8 mouse cellular contexts compared by ENCODE assay signal in genomic region chr14:72602521-72603193, GRCm38 (mm10).
DNase-seq lines count a peak whose midpoint lies in the region; ATAC-seq lines count a peak whose summit lies in the region.

No protein-coding gene starts in this region.

- WGBS in embryonic facial prominence, embryonic 12.5 days = 2% methylated on average over 20 of the region's 20 CpGs
- WGBS in midbrain, embryonic 11.5 days = 4% methylated on average over 20 of the region's 20 CpGs

- no peaks in the 10 kb centered on the region for H3K27me3 ChIP-seq in embryonic facial prominence, embryonic 12.5 days
- no peaks in the 10 kb centered on the region for H3K27me3 ChIP-seq in midbrain, embryonic 11.5 days (ENCODE audit: control insufficient read depth, insufficient read depth, low read length)

- H3K4me1 ChIP-seq in embryonic facial prominence, embryonic 12.5 days = peaks cover 16% of the 10 kb centered on the region
- peaks cover 11% of the 10 kb centered on the region for H3K4me1 ChIP-seq in midbrain, embryonic 11.5 days (ENCODE audit: control insufficient read depth, insufficient read depth, low read length)

- peak overlapping the region; percentile 51 for H3K4me3 ChIP-seq in embryonic facial prominence, embryonic 12.5 days
- peak overlapping the region; percentile 41 for H3K4me3 ChIP-seq in midbrain, embryonic 11.5 days (ENCODE audit: low read depth, low read length)

- ATAC-seq in embryonic facial prominence, embryonic 12.5 days (ENCODE audit: insufficient number of reproducible peaks, insufficient read depth, low FRiP score, low TSS enrichment) = peak; percentile 75
- peak; percentile 96 for ATAC-seq in midbrain, embryonic 11.5 days (ENCODE audit: low FRiP score)

- peak overlapping the region; percentile 76 for H3K4me2 ChIP-seq in embryonic facial prominence, embryonic 12.5 days (replicated peaks)
- peak overlapping the region; percentile 61 for H3K4me2 ChIP-seq in midbrain, embryonic 11.5 days

- peak overlapping the region; percentile 56 for H3K9ac ChIP-seq in embryonic facial prominence, embryonic 12.5 days
- H3K9ac ChIP-seq in midbrain, embryonic 11.5 days (ENCODE audit: low read length) = peak overlapping the region; percentile 69

- peak; percentile 92 for DNase-seq in adrenal gland, postnatal 36 days
- DNase-seq in heart, adult 11 months = peak; percentile 99
- DNase-seq in kidney, adult 11 months = peak; percentile 88
- DNase-seq in left cerebral cortex, postnatal 4 days = peak; percentile 91
- peak; percentile 97 for DNase-seq in midbrain, embryonic 11.5 days (ENCODE audit: low spot score, missing footprints)
- DNase-seq in right cerebral cortex, postnatal 4 days = peak; percentile 83
- DNase-seq in yolk sac, embryonic 10.5 days (ENCODE audit: low spot score) = peak; percentile 89

- intact Hi-C loops in left cerebral cortex, postnatal 4 days (cut with DNase I) = loop anchor here (10.0 kb wide), 2 partner anchors 382 to 492 kb away; no protein-coding TSS in a partner anchor

- H3K27ac ChIP-seq in embryonic facial prominence, embryonic 12.5 days = peak overlapping the region; percentile 82
- H3K27ac ChIP-seq in midbrain, embryonic 11.5 days (ENCODE audit: low read depth, low read length) = peak overlapping the region; percentile 37; the same call in 1 of the 2 replicates

- H3K9me3 ChIP-seq in embryonic facial prominence, embryonic 12.5 days = no peaks in the 10 kb centered on the region
- H3K9me3 ChIP-seq in midbrain, embryonic 11.5 days (ENCODE audit: control insufficient read depth, low read length) = no peaks in the 10 kb centered on the region

- H3K36me3 ChIP-seq in embryonic facial prominence, embryonic 12.5 days = peaks cover 4% of the 10 kb centered on the region
- H3K36me3 ChIP-seq in midbrain, embryonic 11.5 days (ENCODE audit: control insufficient read depth, insufficient read depth, low read length) = no peaks in the 10 kb centered on the region

Comparison
In these comparisons a context has a peak if more than half of its experiments do, and no peak if none do; other contexts are left out.
1. Peak in every context shown above with its lines: DNase-seq, ATAC-seq, H3K4me3 ChIP-seq and H3K27ac ChIP-seq.